Mouse (Mus musculus) limb, embryonic 11.5 days (tissue): ENCODE data around the gene Srpk2. TPM values are rescaled to one million over a fixed set of nuclear protein-coding genes. Genes with fewer than 3 reads are reported as not detected.

Source experiments
- ATAC-seq: fragments of 200-750 bp; cut with Nextera tagmentation; 2 replicates; pipeline ENCODE4 v1.8.0; 2017; ENCODE audit warnings: low read depth; ENCODE audit not compliant: insufficient number of reproducible peaks, low FRiP score, low TSS enrichment
- DNase-seq: peaks from one replicate; pipeline ENCODE4 v3.0.0-alpha.2; 2015; ENCODE audit warnings: low spot score
- H3K27ac ChIP-seq: fragments of 300-500 bp; sonication (generic); replicated peaks from 2 replicates; pipeline ENCODE4 v1.5.1; 2014; ENCODE audit warnings: low read depth, mild to moderate bottlenecking, low read length
- H3K27me3 ChIP-seq: fragments of 300-500 bp; sonication (generic); 2 replicates; pipeline ENCODE4 v1.6.1; 2014; ENCODE audit warnings: mild to moderate bottlenecking, low read length, mixed read lengths; ENCODE audit not compliant: control insufficient read depth, insufficient read depth
- H3K36me3 ChIP-seq: fragments of 300-500 bp; sonication (generic); 2 replicates; pipeline ENCODE4 v1.6.1; 2014; ENCODE audit warnings: mild to moderate bottlenecking, low read length, moderate library complexity, mixed read lengths; ENCODE audit not compliant: control insufficient read depth, insufficient read depth
- H3K4me1 ChIP-seq: fragments of 300-500 bp; sonication (generic); 2 replicates; pipeline ENCODE4 v1.6.1; 2014; ENCODE audit warnings: low read length, mixed read lengths; ENCODE audit not compliant: control insufficient read depth, insufficient read depth
- H3K4me2 ChIP-seq: fragments of 300-500 bp; sonication (generic); 2 replicates; pipeline ENCODE4 v1.6.1; 2014; ENCODE audit warnings: low read depth, mild to moderate bottlenecking, moderate library complexity; ENCODE audit not compliant: severe bottlenecking
- H3K4me3 ChIP-seq: fragments of 300-500 bp; sonication (generic); 2 replicates; pipeline ENCODE4 v1.5.1; 2014; ENCODE audit warnings: low read depth, low read length
- H3K9ac ChIP-seq: fragments of 300-500 bp; sonication (generic); 2 replicates; pipeline ENCODE4 v1.6.1; 2014; ENCODE audit warnings: mild to moderate bottlenecking, low read length
- H3K9me3 ChIP-seq: fragments of 300-500 bp; sonication (generic); 2 replicates; pipeline ENCODE4 v1.6.1; 2016; ENCODE audit warnings: low read length; ENCODE audit not compliant: control insufficient read depth
- WGBS: fragments of 180-500 bp; shearing (Covaris S2); extraction: QIAGEN DNeasy Blood & Tissue Kit; methylation state at CpG from one replicate; pipeline ENCODE4 v1.1.7; 2014; 5-methylcytosine and 5-hydroxymethylcytosine counted together
- polyA plus RNA-seq: library from polyadenylated mRNA; unstranded; fragments of >200 nt; fragmentation: Nextera tagmentation; extraction: Ambion mirVana; gene quantifications from 2 replicates; pipeline ENCODE4 v1.2.1, GENCODE M21; 2014

The Srpk2 gene
- polyA plus RNA-seq, 1 experiment from 2014 or later, result 57.2 TPM

DNA sequence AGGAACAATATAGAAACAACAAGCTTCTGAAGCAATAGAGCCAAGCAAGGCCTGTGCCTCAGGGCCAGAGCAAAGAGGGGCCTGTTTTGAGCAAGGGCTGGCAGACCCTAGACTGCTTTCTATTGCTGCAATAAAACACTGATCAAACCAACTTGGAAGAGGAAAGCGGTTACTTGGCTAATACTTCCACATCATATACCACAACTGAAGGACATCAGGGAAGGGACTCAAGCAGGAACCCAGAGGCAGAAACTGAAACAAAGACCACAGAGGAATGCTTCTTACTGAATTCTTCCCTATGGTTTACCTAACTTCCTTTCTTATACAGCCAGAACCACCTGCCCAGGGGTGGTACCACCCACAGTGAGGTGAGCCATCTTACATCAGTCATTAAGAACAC is 162.8 kb downstream of the Srpk2 start:
- no peaks in the 10 kb centered on the region; the same call in 1 of the 2 replicates for H3K36me3 ChIP-seq
- no peaks in the 10 kb centered on the region for H3K4me1 ChIP-seq
- H3K27me3 ChIP-seq, result no peaks in the 10 kb centered on the region
- WGBS, result 46% methylated on average over 1 of the region's 1 CpGs
- ATAC-seq (no peak), DNase-seq (no peak)
- no peak overlapping the region for H3K4me3 ChIP-seq
- no peak overlapping the region for H3K4me2 ChIP-seq
- H3K9me3 ChIP-seq, result no peaks in the 10 kb centered on the region
- H3K27ac ChIP-seq, result no peak overlapping the region
- no peak overlapping the region for H3K9ac ChIP-seq

DNA sequence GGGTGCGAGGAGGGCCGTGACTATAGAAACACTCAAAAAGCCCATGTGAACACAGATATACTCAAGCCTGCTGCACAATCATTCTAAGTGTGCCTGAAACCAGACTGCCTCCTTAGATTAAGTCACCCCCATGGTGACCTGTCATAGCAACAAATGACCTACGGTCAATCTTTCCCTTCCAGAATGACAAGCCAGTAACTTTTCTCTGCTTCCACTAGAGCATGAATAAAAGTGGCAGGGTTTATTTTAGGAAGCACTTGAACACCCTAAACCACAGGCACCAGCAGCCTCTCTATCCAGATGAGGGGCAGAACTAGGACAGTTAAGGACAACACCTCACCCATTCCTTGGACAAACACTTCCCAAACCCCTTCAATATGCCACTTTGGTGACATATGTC is 164.7 kb downstream of the Srpk2 start:
- DNase-seq (no peak), ATAC-seq (no peak)
- H3K27me3 ChIP-seq, result no peaks in the 10 kb centered on the region
- no peak overlapping the region for H3K4me2 ChIP-seq
- H3K9ac ChIP-seq, result no peak overlapping the region
- H3K4me1 ChIP-seq, result no peaks in the 10 kb centered on the region
- H3K27ac ChIP-seq, result no peak overlapping the region
- H3K36me3 ChIP-seq, result no peaks in the 10 kb centered on the region; the same call in 1 of the 2 replicates
- H3K9me3 ChIP-seq, result no peaks in the 10 kb centered on the region
- no peak overlapping the region for H3K4me3 ChIP-seq
- WGBS, result 95% methylated on average over 3 of the region's 3 CpGs

DNA sequence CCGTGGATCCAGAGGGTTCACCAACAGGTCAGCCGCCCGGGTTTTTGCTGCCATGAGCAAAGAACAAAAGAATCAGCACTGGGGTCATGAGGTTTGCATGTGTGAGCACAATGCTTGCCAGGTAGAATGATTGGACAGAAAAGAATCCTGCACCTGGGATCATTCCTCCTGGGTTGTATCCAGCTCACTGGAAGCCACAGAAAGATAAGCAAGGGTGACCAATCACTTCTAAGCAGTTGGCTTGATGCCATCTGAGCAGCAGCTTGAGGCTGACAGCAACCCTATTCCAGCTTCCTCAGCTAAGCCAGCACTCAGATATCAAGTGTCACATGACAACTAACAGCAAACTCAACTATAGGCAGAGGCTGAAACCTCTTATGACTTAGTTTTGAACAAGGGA is 165.7 kb downstream of the Srpk2 start:
- Histone ChIP-seq H3K4me3 (no peak overlapping the region), H3K27me3 (no peaks in the 10 kb centered on the region), H3K4me2 (no peak overlapping the region), H3K9ac (no peak overlapping the region), H3K4me1 (no peaks in the 10 kb centered on the region), H3K36me3 (no peaks in the 10 kb centered on the region; the same call in 1 of the 2 replicates), H3K27ac (no peak overlapping the region), H3K9me3 (no peaks in the 10 kb centered on the region)
- DNase-seq (no peak), ATAC-seq (no peak)
- 80% methylated on average over 3 of the region's 3 CpGs for WGBS

DNA sequence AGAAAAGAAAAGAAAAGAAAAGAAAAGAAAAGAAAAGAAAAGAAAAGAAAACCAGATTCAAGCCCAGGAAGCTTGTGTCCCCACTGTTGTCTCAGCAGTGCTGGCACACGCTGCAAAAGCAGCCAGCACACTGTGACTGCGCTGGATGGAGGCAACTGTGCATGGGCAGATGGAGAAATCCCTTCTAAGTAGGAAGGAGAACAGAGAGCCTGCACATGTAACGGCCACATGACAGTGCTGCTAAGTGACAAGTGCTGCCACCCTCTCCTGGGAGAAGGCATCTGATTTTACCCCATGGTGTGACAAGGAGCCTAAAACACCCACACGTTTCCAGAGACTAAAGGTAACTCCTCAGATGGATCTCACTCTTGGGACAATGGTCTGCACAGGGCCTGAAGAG is 166.6 kb downstream of the Srpk2 start:
- H3K9ac ChIP-seq, result no peak overlapping the region
- no peak for DNase-seq
- H3K27me3 ChIP-seq, result no peaks in the 10 kb centered on the region
- H3K9me3 ChIP-seq, result no peaks in the 10 kb centered on the region
- 91% methylated on average over 4 of the region's 4 CpGs for WGBS
- no peak overlapping the region for H3K27ac ChIP-seq
- no peak overlapping the region for H3K4me2 ChIP-seq
- no peak for ATAC-seq
- no peak overlapping the region for H3K4me3 ChIP-seq
- H3K36me3 ChIP-seq, result no peaks in the 10 kb centered on the region; the same call in 1 of the 2 replicates
- no peaks in the 10 kb centered on the region for H3K4me1 ChIP-seq

DNA sequence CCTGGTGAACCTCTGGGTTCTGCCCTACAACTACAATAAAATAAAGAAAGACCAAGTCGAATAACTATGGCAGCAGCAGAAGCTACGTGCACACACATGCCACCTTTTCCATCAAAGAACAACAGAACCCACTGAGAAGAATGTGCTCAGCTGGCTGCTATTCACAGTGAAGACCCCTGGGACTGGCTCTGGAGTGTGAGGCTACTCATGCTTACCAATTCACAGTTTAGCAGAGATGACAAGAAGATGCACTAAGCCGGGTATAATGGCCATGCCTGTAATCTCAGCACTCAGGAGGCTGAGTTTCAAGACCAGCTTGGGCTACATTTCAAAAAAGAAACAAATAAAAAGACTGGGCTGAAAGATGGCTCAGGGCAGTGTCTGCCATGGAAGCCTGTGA is 167.5 kb downstream of the Srpk2 start:
- Histone ChIP-seq H3K9me3 (no peaks in the 10 kb centered on the region), H3K4me3 (no peak overlapping the region), H3K27me3 (no peaks in the 10 kb centered on the region), H3K36me3 (no peaks in the 10 kb centered on the region; the same call in 1 of the 2 replicates), H3K4me2 (no peak overlapping the region), H3K27ac (no peak overlapping the region), H3K4me1 (no peaks in the 10 kb centered on the region), H3K9ac (no peak overlapping the region)
- WGBS, result 87% methylated on average over 3 of the region's 3 CpGs
- DNase-seq (no peak), ATAC-seq (no peak)

DNA sequence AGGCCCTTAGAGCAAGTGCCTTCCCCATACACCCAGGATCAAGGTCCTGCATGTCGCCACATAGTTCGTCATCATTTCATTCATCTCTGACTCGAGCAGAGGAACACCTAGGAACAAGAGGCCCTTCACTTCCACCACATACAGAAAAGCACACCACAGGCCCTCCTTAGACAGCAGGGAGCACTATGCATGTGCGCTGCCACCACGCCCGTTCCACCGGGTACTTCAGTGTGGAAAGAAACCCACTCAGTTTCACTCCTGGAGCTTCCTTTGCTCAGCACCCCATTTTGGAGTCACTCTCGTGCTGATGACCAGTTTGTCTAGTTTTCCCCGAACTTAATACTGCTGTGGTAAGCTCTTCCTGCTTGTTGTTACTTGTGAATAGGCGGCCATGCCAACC is 169.4 kb downstream of the Srpk2 start:
- Histone ChIP-seq H3K4me2 (no peak overlapping the region), H3K36me3 (no peaks in the 10 kb centered on the region; the same call in 1 of the 2 replicates), H3K9ac (no peak overlapping the region), H3K27me3 (no peaks in the 10 kb centered on the region), H3K9me3 (no peaks in the 10 kb centered on the region), H3K4me3 (no peak overlapping the region), H3K27ac (no peak overlapping the region), H3K4me1 (no peaks in the 10 kb centered on the region)
- 91% methylated on average over 10 of the region's 10 CpGs for WGBS
- DNase-seq, result no peak
- no peak for ATAC-seq

DNA sequence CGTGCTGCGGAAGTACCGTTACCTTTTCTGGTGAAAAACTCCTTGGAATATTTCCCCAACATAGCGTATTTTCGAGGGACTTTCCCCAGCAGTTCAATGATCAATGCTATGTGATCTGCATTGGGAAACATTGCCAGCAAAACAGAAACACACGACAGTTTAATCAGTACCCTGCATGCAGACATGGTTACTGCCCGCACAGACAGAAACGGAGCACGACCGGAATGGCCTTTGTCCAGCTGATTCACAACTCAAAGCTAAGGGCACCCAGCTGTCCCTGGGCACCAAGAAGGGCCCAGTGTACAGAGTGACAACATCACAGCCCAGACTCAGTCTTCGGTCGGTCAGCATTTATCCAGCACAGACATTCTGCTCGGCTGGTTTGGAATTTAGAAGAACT is 170.9 kb downstream of the Srpk2 start:
- H3K4me1 ChIP-seq, result no peaks in the 10 kb centered on the region
- ATAC-seq, result no peak
- WGBS, result 95% methylated on average over 13 of the region's 13 CpGs
- DNase-seq, result no peak
- H3K27me3 ChIP-seq, result no peaks in the 10 kb centered on the region
- H3K27ac ChIP-seq, result no peak overlapping the region
- H3K4me3 ChIP-seq, result no peak overlapping the region
- H3K4me2 ChIP-seq, result no peak overlapping the region
- H3K9me3 ChIP-seq, result no peaks in the 10 kb centered on the region
- H3K9ac ChIP-seq, result no peak overlapping the region
- H3K36me3 ChIP-seq, result no peaks in the 10 kb centered on the region; the same call in 1 of the 2 replicates

DNA sequence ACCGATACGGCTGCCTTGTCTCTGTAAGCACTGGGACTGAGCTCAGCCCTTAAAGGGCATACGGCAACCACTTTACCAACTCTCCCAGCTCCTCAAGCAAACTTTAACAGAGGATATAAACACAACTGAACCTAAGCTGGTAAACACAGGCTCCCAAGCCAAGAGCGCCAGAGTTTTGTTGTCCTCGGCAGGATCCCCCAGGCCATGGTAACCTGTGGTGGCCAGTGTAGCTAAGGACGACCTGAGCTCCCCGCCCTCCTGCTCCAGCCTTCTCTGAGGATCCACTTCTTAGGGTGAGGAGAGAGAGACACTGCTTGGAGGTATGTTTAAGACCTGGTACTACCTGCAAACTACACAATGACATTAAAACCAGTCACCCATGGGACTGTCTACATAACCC is 171.9 kb downstream of the Srpk2 start:
- DNase-seq (no peak), ATAC-seq (no peak)
- Histone ChIP-seq H3K9ac (no peak overlapping the region), H3K4me2 (no peak overlapping the region), H3K4me1 (no peaks in the 10 kb centered on the region), H3K9me3 (no peaks in the 10 kb centered on the region), H3K27me3 (no peaks in the 10 kb centered on the region), H3K27ac (no peak overlapping the region), H3K36me3 (no peaks in the 10 kb centered on the region; the same call in 1 of the 2 replicates), H3K4me3 (no peak overlapping the region)
- WGBS, result 90% methylated on average over 7 of the region's 7 CpGs

DNA sequence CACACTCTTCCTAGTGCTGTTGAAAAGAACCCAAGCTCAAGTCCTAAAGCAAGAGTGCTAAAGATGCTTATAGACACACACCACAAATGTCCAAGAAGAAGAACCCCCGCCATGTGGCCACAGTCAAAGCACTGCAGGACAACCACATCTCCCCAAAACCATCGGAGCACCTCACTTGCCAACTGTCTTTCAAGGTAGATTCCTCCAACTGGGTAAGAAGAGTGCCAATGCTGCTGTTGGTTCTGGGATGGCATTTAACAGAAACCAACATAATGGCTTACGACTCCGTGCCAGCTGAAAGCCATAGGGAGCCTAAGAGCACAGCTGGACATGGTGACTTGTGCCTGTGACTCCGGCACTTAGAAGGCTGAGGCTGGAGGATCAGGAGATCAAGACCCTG is 173.0 kb downstream of the Srpk2 start:
- Histone ChIP-seq H3K9me3 (no peaks in the 10 kb centered on the region), H3K9ac (no peak overlapping the region), H3K36me3 (no peaks in the 10 kb centered on the region; the same call in 1 of the 2 replicates), H3K27me3 (no peaks in the 10 kb centered on the region), H3K4me3 (no peak overlapping the region), H3K4me2 (no peak overlapping the region), H3K27ac (no peak overlapping the region), H3K4me1 (no peaks in the 10 kb centered on the region)
- WGBS, result 95% methylated on average over 5 of the region's 5 CpGs
- no peak for ATAC-seq
- no peak for DNase-seq
